Mouse (Mus musculus): Measurements from ENCODE around the gene Vps26c.

Vps26c gene

GRCm38 (mm10) chr16:94549813-94550212, 23.2 kb upstream of the Vps26c start:
- CTCF ChIA-PET: no interaction called here

GRCm38 (mm10) chr16:94545781-94546562, 19.3 kb upstream of the Vps26c start:
- CTCF ChIA-PET: no interaction called here

GRCm38 (mm10) chr16:94544540-94545105, 18.0 kb upstream of the Vps26c start:
- CTCF ChIA-PET: no interaction called here

GRCm38 (mm10) chr16:94542898-94543297, 16.3 kb upstream of the Vps26c start:
- CTCF ChIA-PET: no interaction called here

GRCm38 (mm10) chr16:94540140-94540539, 13.5 kb upstream of the Vps26c start:
- CTCF ChIA-PET: interaction anchor here (0.6 kb wide), 1 partner anchor 208 kb away, joined by 3 read pairs; no protein-coding TSS in a partner anchor

- CTCF ChIA-PET: no interaction called here
These were observed 10.5 kb upstream of the Vps26c start for GRCm38 (mm10) chr16:94537159-94537527.

GRCm38 (mm10) chr16:94536417-94537158, 10.0 kb upstream of the Vps26c start:
- CTCF ChIA-PET: no interaction called here

GRCm38 (mm10) chr16:94535716-94536115, 9.1 kb upstream of the Vps26c start:
- CTCF ChIA-PET: no interaction called here

GRCm38 (mm10) chr16:94533679-94534078, 7.0 kb upstream of the Vps26c start:
- CTCF ChIA-PET: no interaction called here

- CTCF ChIA-PET: no interaction called here
These were observed 4.6 kb upstream of the Vps26c start for GRCm38 (mm10) chr16:94531268-94531667.

- CTCF ChIA-PET: no interaction called here
These were observed 916 bp upstream of the Vps26c start for GRCm38 (mm10) chr16:94527546-94527945.

GRCm38 (mm10) chr16:94527152-94527534, 513 bp upstream of the Vps26c start:
- CTCF ChIA-PET: no interaction called here

- CTCF ChIA-PET: no interaction called here
These were observed 681 bp downstream of the Vps26c start for GRCm38 (mm10) chr16:94525955-94526343.

GRCm38 (mm10) chr16:94524691-94525090, 1.9 kb downstream of the Vps26c start:
- CTCF ChIA-PET: no interaction called here

GRCm38 (mm10) chr16:94523594-94524377, 2.8 kb downstream of the Vps26c start:
- CTCF ChIA-PET: interaction anchor here (0.8 kb wide), 1 partner anchor 39 kb away, joined by 3 read pairs; no protein-coding TSS in a partner anchor

- CTCF ChIA-PET: no interaction called here
These were observed 7.6 kb downstream of the Vps26c start for GRCm38 (mm10) chr16:94519028-94519427.

- CTCF ChIA-PET: no interaction called here
These were observed 9.0 kb downstream of the Vps26c start for GRCm38 (mm10) chr16:94517606-94518005.

GRCm38 (mm10) chr16:94509983-94510382, 16.6 kb downstream of the Vps26c start:
- CTCF ChIA-PET: no interaction called here

- CTCF ChIA-PET: no interaction called here
These were observed 17.9 kb downstream of the Vps26c start for GRCm38 (mm10) chr16:94508769-94509168.

GRCm38 (mm10) chr16:94507071-94507470, 19.6 kb downstream of the Vps26c start:
- CTCF ChIA-PET: no interaction called here

GRCm38 (mm10) chr16:94504192-94504591, 22.4 kb downstream of the Vps26c start:
- CTCF ChIA-PET: interaction anchor here (0.6 kb wide), 1 partner anchor 190 kb away, joined by 14 read pairs; no protein-coding TSS in a partner anchor

- CTCF ChIA-PET: no interaction called here
These were observed 28.7 kb downstream of the Vps26c start for GRCm38 (mm10) chr16:94497911-94498310.

Measured in spleen, embryonic (tissue).